13 mouse cellular contexts compared by ENCODE assay signal in genomic region chr10:19352006-19352877, GRCm38 (mm10). TPM values are rescaled to one million over a fixed set of nuclear protein-coding genes. Genes with fewer than 3 reads are reported as not detected.
A peak's percentile ranks its signal among the peaks of the same experiment; 100 is the strongest.
DNase-seq lines count a peak whose midpoint lies in the region; ATAC-seq and TF ChIP-seq lines count a peak whose summit lies in the region.
"Had no signal": no experiment of that assay in that cellular context is flagged by ENCODE, and none has a peak within 500 bp of the region (broad histone marks: within the 10 kb centered on the region; RNA-seq: fewer than 3 reads in every experiment).

No protein-coding gene starts in this region.

- peaks cover 8% of the 10 kb centered on the region for H3K27me3 ChIP-seq in ES-Bruce4 (ENCODE audit: control insufficient read depth, insufficient read depth, low read length, poor library complexity, severe bottlenecking)
- peaks cover 89% of the 10 kb centered on the region for H3K27me3 ChIP-seq in forebrain, embryonic 13.5 days
- H3K27me3 ChIP-seq in midbrain, embryonic 13.5 days = peaks cover 89% of the 10 kb centered on the region

- H3K4me1 ChIP-seq in ES-Bruce4 (ENCODE audit: control insufficient read depth, insufficient read depth, low read length) = no peaks in the 10 kb centered on the region
- peaks cover 18% of the 10 kb centered on the region for H3K4me1 ChIP-seq in forebrain, embryonic 13.5 days
- H3K4me1 ChIP-seq in midbrain, embryonic 13.5 days (replicated peaks) = peaks cover 30% of the 10 kb centered on the region

- TF ChIP-seq CTCF in ES-Bruce4 (IDR thresholded peaks at IDR 0.05; ENCODE audit: low read depth, low read length) = no peak

- H3K4me3 ChIP-seq in ES-Bruce4 (ENCODE audit: low read depth, low read length) = peak overlapping the region; percentile 19; the same call in 1 of the 2 replicates
- peak overlapping the region; percentile 15; the same call in 1 of the 2 replicates for H3K4me3 ChIP-seq in forebrain, embryonic 13.5 days
- H3K4me3 ChIP-seq in midbrain, embryonic 13.5 days (replicated peaks) = peak overlapping the region; percentile 25

- under 1% methylated on average over 24 of the region's 24 CpGs for WGBS in forebrain, embryonic 13.5 days
- 1% methylated on average over 24 of the region's 24 CpGs for WGBS in midbrain, embryonic 13.5 days

- H3K9me3 ChIP-seq in ES-Bruce4 (replicated peaks; ENCODE audit: control insufficient read depth, insufficient read depth, low read length, poor library complexity, severe bottlenecking) = no peaks in the 10 kb centered on the region
- H3K9me3 ChIP-seq in forebrain, embryonic 13.5 days (replicated peaks) = no peaks in the 10 kb centered on the region
- H3K9me3 ChIP-seq in midbrain, embryonic 13.5 days = no peaks in the 10 kb centered on the region

- peak; percentile 44 to 73 for DNase-seq in cerebellum, postnatal 10 days
- DNase-seq in cerebellum, postnatal 4 days (ENCODE audit: low spot score in 2 of 2) = no peak
- no peak for DNase-seq in frontal cortex, adult 2 months (ENCODE audit: extremely low spot score in 1 of 2, low spot score in 1 of 2)
- DNase-seq in layer of hippocampus, postnatal 10 days (ENCODE audit: low spot score in 2 of 2) = no peak
- DNase-seq: adrenal gland, postnatal 14 days; cerebellum, adult 2 months; liver had no signal

- H3K27ac ChIP-seq in ES-Bruce4 (ENCODE audit: insufficient read depth, low read length) = no peak overlapping the region
- no peak overlapping the region for H3K27ac ChIP-seq in forebrain, embryonic 13.5 days
- no peak overlapping the region for H3K27ac ChIP-seq in midbrain, embryonic 13.5 days
- H3K27ac ChIP-seq: macrophage had no signal

- TF ChIP-seq POLR2A in ES-Bruce4 (IDR thresholded peaks at IDR 0.05; ENCODE audit: insufficient read depth, low read length) = no peak

- no peaks in the 10 kb centered on the region for H3K36me3 ChIP-seq in ES-Bruce4 (ENCODE audit: control insufficient read depth, insufficient read depth, low read length, poor library complexity, severe bottlenecking)
- H3K36me3 ChIP-seq in forebrain, embryonic 13.5 days (ENCODE audit: poor library complexity, severe bottlenecking) = no peaks in the 10 kb centered on the region
- no peaks in the 10 kb centered on the region for H3K36me3 ChIP-seq in midbrain, embryonic 13.5 days

- ATAC-seq in forebrain, embryonic 13.5 days = 0 out of 2 replicates have a peak, but pooled peaks have one; percentile 26
- ATAC-seq in midbrain, embryonic 13.5 days = peak; percentile 54; the same call in 1 of the 2 replicates
- no peak for ATAC-seq in granulocyte monocyte progenitor cell, adult 5-6 weeks (replicated peaks; ENCODE audit: poor library complexity, severe bottlenecking)

- TF ChIP-seq EP300 in ES-Bruce4 (IDR thresholded peaks at IDR 0.05; ENCODE audit: insufficient read depth, low read depth, low read length) = no peak

- peak overlapping the region; percentile 32 for H3K4me2 ChIP-seq in forebrain, embryonic 13.5 days
- peak overlapping the region; percentile 26 for H3K4me2 ChIP-seq in midbrain, embryonic 13.5 days (replicated peaks)

- H3K9ac ChIP-seq in ES-Bruce4 (ENCODE audit: low read depth, poor library complexity, severe bottlenecking) = no peak overlapping the region
- H3K9ac ChIP-seq in forebrain, embryonic 13.5 days = no peak overlapping the region
- H3K9ac ChIP-seq in midbrain, embryonic 13.5 days (replicated peaks) = no peak overlapping the region

RNA-seq across cellular contexts. Expression of gene Olig3, which starts 4.1 kb away (rescaled TPM):
- polyA plus RNA-seq in ES-Bruce4 (2011; ENCODE audit: insufficient read depth, insufficient read length, low read depth, missing spikeins) = not detected in 2 replicates
- polyA plus RNA-seq in forebrain, embryonic 13.5 days (2015; fragmentation: Nextera tagmentation; extraction: Ambion mirVana) = 16.8 and 23.0 TPM in 2 replicates
- polyA plus RNA-seq in midbrain, embryonic 13.5 days (2015; fragmentation: Nextera tagmentation; extraction: Ambion mirVana) = 9.3 and 25.7 TPM in 2 replicates
- total RNA-seq in granulocyte monocyte progenitor cell, adult 5-6 weeks (2014; fragmentation: Nextera tagmentation) = not detected in 2 replicates
- not detected in 2 replicates for total RNA-seq in granulocyte monocyte progenitor cell, adult 5-6 weeks (2017)
- not detected in 2 replicates for polyA plus RNA-seq in frontal cortex, adult 2 months (2012; rRNA removed)
- not detected for total RNA-seq in layer of hippocampus, postnatal 10 days (2021)
- total RNA-seq: adrenal gland, postnatal 14 days; layer of hippocampus, adult 18-20 months had no signal
- polyA plus RNA-seq: macrophage had no signal

Comparison
In these comparisons a context has a peak if more than half of its experiments do, and no peak if none do; other contexts are left out.
1. DNase-seq: peak in cerebellum, postnatal 10 days (2 of 2); none in cerebellum, postnatal 4 days (0 of 2), frontal cortex, adult 2 months (0 of 2) and layer of hippocampus, postnatal 10 days (0 of 2).
2. Peak in every context shown above with its lines, with median percentiles within 50 percentile points of each other: H3K4me3 ChIP-seq.